Mouse (Mus musculus) retina, postnatal 7 days (tissue): ENCODE measurements around the gene Vsx1.

ENCODE experiments used
- DNase-seq: peaks from one replicate; pipeline ENCODE4 v3.0.0-alpha.2; 2012; ENCODE audit warnings: low read depth, low spot score

Gene Vsx1

DNA sequence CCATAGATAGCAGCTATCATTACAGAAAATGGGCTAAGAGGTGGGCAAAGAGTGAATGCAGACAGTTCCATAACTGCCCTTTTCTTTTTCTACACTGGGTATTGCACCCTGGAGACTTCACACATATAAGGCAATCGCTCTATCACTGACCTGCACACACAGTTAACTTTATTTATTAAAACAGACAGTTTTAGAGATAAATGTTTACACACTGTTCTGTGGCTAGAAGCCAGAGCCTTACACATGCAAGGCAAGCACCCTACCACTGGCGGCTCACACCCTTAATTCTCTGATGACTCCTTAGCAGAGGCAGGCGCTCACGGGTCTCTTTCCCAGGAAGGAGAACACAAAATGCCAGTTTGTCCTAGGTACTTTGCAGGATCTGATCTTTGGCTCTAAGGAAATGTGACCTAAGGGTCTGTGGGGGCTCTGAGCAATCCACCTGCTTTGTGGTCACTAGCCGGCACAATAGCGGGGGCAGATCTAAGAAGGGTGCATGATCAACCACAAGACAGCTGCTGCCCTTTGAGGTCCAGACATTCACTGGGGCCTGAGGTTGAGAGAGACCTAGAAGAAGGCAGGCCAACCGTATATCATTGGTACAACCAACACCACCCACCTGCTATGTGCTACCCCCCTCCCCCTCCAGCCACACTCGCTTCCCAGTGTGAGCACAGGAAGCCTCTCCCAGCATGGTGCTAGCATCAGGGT is 42.6 kb downstream of the Vsx1 start:
- DNase-seq: no peak

DNA sequence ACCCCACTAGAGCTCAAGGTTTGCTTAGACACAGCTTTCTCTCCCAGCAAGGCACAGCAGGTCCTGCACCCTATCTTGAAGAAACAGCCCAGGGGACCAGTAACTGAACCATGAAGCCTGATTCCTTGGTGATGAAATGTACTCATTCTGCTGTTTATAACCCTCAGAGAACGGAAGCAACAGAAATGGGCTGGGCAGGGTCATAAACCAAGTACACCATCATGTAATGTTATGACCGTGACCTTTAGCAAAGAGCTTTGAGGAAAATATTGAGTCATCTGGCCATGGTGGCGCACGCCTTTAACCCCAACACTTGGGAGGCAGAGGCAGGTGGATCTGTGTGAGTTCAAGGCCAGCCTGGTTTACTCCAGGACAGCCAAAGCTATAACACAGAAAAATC is 43.9 kb downstream of the Vsx1 start:
- DNase-seq: no peak

DNA sequence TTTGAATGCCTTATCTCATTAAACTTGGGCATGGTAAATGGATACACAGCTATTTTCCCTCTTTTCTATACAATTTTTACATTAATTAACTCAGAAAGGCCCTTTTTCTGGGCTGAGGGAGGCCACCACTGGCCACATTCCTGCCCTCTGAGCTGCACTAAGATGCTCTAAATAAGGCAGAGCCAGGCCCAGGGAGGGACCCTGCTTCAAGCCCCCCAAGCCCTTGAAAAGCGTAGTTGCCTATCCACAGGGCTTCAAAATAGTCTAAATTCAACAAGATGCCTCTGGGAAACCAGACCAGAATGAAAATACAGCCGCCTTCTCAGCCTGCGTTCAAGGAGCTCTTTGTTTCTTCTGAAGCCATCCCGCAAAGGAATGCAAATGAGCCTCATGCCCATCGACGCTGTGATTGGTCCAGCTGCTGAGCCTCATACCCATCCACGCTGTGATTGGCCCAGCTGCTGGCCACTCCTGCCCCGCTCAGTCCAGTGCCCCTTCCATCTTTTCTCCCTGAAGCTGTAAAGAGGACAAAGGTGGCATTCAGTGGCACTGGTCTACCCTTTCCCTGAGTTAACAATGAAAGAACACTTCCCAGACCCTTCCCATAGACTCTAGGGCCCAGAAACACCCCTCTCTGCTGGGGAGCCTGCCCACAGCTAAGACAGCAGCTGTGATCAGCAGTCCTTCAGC is 45.3 kb downstream of the Vsx1 start:
- no peak for DNase-seq

DNA sequence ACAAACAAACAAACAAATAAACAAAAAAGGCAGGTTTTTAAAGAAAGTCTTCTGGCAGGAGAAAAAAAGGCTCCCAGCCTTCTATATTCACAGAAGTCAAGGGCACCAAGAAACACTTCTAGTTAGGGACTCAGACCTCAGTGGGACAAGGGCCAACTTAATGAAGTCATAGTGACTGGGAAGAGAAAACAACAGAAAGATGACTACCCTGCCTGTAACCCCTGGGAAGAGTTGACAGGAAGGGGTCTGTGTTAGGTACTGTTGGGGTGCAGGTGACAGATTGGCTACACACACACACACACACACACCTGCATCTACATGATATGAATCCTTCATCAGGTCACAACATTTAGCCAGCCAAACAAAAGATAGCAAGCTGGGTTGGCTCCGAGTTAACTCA is 46.0 kb downstream of the Vsx1 start:
- DNase-seq: no peak

DNA sequence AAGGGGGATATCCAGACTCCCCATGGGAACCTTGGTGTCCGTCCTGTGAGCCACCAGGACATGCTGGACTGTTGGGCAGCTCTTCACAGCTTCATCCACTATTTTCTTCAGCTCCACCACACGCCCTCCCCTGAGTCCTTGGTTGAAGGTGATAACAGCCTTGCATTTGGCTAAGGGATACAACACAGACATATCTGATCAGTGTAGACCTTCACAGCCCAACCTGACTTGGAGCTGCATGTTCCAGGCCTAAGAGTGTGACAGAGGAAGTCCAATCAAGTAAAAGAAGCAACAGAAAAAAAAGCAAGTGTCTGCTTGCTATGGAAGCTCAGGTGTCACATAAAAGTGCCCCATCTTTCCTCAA is 50.8 kb downstream of the Vsx1 start:
- DNase-seq: no peak

DNA sequence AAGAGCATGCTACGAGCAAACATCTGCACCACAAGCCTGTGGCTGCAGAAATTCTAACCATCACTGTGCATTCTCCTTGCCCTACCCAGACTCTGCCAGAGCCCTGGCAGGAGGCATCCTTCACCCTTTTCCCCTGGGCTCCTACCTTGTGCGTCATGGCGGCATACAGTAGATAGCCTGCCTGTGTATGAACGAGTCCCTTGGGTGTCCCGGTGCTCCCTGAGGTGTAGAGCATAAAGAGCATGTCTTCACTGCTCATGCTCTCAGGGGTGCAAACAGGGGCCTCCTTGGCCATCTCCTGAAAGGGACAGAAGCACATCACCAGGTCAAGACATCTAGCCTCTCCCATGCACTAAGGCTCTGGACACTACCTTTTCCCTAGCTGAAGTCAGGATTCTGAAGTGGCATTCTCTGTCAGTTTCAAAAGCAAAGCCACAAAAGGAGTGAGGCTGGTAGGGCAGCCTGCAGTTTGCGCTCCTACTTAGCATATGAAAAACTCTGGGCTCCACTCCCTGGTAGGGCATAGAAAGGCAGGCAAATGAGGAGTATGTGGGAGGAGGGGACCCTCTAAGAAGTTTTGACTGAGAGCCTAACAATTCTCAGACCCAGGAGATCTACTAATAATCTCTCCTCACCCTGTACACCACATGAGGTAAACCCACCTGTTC is 51.3 kb downstream of the Vsx1 start:
- no peak for DNase-seq

DNA sequence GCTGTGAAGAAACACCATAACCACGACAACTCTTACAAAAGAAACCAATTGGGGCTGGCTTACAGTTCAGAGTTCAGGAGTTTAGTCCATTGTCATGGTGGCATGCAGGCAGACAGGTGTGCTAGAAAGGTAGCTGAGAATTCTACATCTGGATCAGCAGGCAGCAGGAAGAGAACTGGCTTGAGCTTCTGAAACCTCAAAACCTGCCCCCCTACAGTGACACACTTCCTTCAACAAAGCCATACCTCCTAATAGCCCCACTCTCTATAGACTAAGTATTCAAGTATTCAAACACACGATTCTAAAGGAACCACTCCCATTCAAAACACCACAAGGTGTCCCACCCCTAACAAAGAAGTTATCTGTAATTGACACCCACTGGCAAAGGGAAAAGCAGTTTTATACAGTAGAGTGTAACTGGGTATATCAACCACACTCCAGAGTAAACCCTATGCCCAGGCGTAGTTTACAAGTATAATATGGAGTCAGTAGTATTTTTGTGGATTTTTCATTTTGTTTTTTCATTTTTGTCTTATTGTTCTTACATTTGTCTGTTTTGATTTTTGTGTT is 53.2 kb downstream of the Vsx1 start:
- DNase-seq: no peak
